Mouse (Mus musculus) CH12.LX (cell line): ENCODE results near the gene Hoxb13. TPM values are rescaled to one million over a fixed set of nuclear protein-coding genes. Genes with fewer than 3 reads are reported as not detected.

Source experiments
- DNase-seq: peaks from one replicate; pipeline ENCODE4 v3.0.0-alpha.2; 2013; ENCODE audit errors: extremely low read depth
- H3K27ac ChIP-seq: 2 replicates; pipeline ENCODE4 v1.5.1; 2012; ENCODE audit warnings: low read depth, mild to moderate bottlenecking, control low read depth, moderate library complexity; ENCODE audit not compliant: insufficient read depth
- H3K27me3 ChIP-seq: replicated peaks from 2 replicates; pipeline ENCODE3; 2012; ENCODE audit warnings: inconsistent platforms
- H3K36me3 ChIP-seq, 2 experiments: replicated peaks in 1 of 2; 2 replicates each; pipeline versions ENCODE3 to v1.6.1; 2012; ENCODE audit warnings: inconsistent platforms in 1 of 2, low read length in 1 of 2, mild to moderate bottlenecking in 1 of 2, mixed read lengths in 1 of 2, moderate library complexity in 1 of 2; ENCODE audit not compliant: control insufficient read depth in 1 of 2, insufficient read depth in 1 of 2
- H3K4me1 ChIP-seq, 2 experiments: 2 replicates each; pipeline ENCODE4 v1.6.1; 2012; ENCODE audit warnings: inconsistent platforms in 1 of 2, moderate library complexity in 1 of 2; ENCODE audit not compliant: insufficient read depth in 2 of 2, control insufficient read depth in 1 of 2
- H3K4me2 ChIP-seq: 2 replicates; pipeline ENCODE4 v1.6.1; 2012; ENCODE audit warnings: low read depth, mild to moderate bottlenecking, control low read depth; ENCODE audit not compliant: poor library complexity, insufficient read depth, severe bottlenecking
- H3K4me3 ChIP-seq, 3 experiments: fragments of 150-350 bp in 1 of 3; sonication (generic) in 1 of 3; replicated peaks in 1 of 3; 2 replicates each; pipeline versions ENCODE3 to v1.5.1; 2011 to 2012; ENCODE audit warnings: low read depth in 2 of 3, low read length in 2 of 3, mild to moderate bottlenecking in 2 of 3, moderate library complexity in 2 of 3, control low read depth in 1 of 3, improper control_type of control experiment in 1 of 3, inconsistent platforms in 1 of 3, mixed read lengths in 1 of 3; ENCODE audit not compliant: poor library complexity in 1 of 3
- H3K79me2 ChIP-seq: replicated peaks from 2 replicates; pipeline ENCODE4 v1.6.1; 2012; ENCODE audit warnings: mild to moderate bottlenecking, moderate library complexity; ENCODE audit not compliant: control insufficient read depth, poor library complexity, insufficient read depth, severe bottlenecking; ENCODE audit errors: extremely low read depth
- H3K9ac ChIP-seq: 2 replicates; pipeline ENCODE4 v1.6.1; 2012; ENCODE audit warnings: low read depth, mild to moderate bottlenecking, control low read depth, moderate library complexity; ENCODE audit not compliant: insufficient read depth
- H3K9me3 ChIP-seq: replicated peaks from 2 replicates; pipeline ENCODE3; 2012; ENCODE audit warnings: low read length, inconsistent platforms, mixed read lengths
- CHD1 ChIP-seq: IDR thresholded peaks from 2 replicates; pipeline ENCODE4 v1.6.1; 2012; ENCODE audit warnings: low read depth, low read length, improper control_type of control experiment, inconsistent platforms
- E2F4 ChIP-seq: IDR thresholded peaks from 2 replicates; pipeline ENCODE4 v1.6.1; 2011; ENCODE audit warnings: low read depth, low read length, improper control_type of control experiment; ENCODE audit not compliant: insufficient replicate concordance
- GABPA ChIP-seq: IDR thresholded peaks from 2 replicates; pipeline ENCODE4 v1.6.1; 2012; ENCODE audit warnings: low read depth, low read length, improper control_type of control experiment, inconsistent platforms; ENCODE audit not compliant: insufficient replicate concordance
- HCFC1 ChIP-seq: IDR thresholded peaks from 2 replicates; pipeline ENCODE4 v1.6.1; 2012; ENCODE audit warnings: low read depth, mild to moderate bottlenecking, inconsistent platforms, low read length, improper control_type of control experiment
- IRF4 ChIP-seq: IDR thresholded peaks from 2 replicates; pipeline ENCODE4 v1.6.1; 2014; ENCODE audit warnings: low read depth, mild to moderate bottlenecking, inconsistent platforms, low read length, improper control_type of control experiment
- JUN ChIP-seq: IDR thresholded peaks from 2 replicates; pipeline ENCODE4 v1.6.1; 2011; ENCODE audit warnings: low read depth, mild to moderate bottlenecking, low read length, improper control_type of control experiment, moderate library complexity; ENCODE audit not compliant: insufficient read depth
- MEF2A ChIP-seq: IDR thresholded peaks from 2 replicates; pipeline ENCODE4 v1.6.1; 2014; ENCODE audit warnings: low read depth, mild to moderate bottlenecking, inconsistent platforms, low read length, improper control_type of control experiment, borderline replicate concordance
- MYC ChIP-seq: IDR thresholded peaks from 2 replicates; pipeline ENCODE4 v1.6.1; 2011; ENCODE audit warnings: low read depth, mild to moderate bottlenecking, improper control_type of control experiment, low read length
- NELFE ChIP-seq: IDR thresholded peaks from 2 replicates; pipeline ENCODE4 v1.6.1; 2011; ENCODE audit warnings: low read depth, low read length, improper control_type of control experiment
- NRF1 ChIP-seq: IDR thresholded peaks from 2 replicates; pipeline ENCODE4 v1.6.1; 2014; ENCODE audit warnings: low read depth, mild to moderate bottlenecking, inconsistent platforms, low read length, improper control_type of control experiment, moderate library complexity
- PAX5 ChIP-seq: IDR thresholded peaks from 2 replicates; pipeline ENCODE4 v1.6.1; 2012; ENCODE audit warnings: low read length, inconsistent platforms, mixed read lengths
- POLR2A ChIP-seq: IDR thresholded peaks from 2 replicates; pipeline ENCODE4 v1.6.1; 2011; ENCODE audit warnings: low read depth, mild to moderate bottlenecking, improper control_type of control experiment, low read length
- POLR2AphosphoS2 ChIP-seq: IDR thresholded peaks from 2 replicates; pipeline ENCODE4 v1.6.1; 2011; ENCODE audit warnings: low read depth, low read length, improper control_type of control experiment
- RAD21 ChIP-seq: IDR thresholded peaks from 2 replicates; pipeline ENCODE4 v1.6.1; 2011; ENCODE audit warnings: low read depth, mild to moderate bottlenecking, low read length, improper control_type of control experiment, moderate library complexity
- SIN3A ChIP-seq: IDR thresholded peaks from 2 replicates; pipeline ENCODE4 v1.6.1; 2012; ENCODE audit warnings: low read length, improper control_type of control experiment, inconsistent platforms
- TBP ChIP-seq: conservative IDR thresholded peaks from 2 replicates; pipeline ENCODE4 v1.6.1; 2011; ENCODE audit warnings: low read depth, low read length, improper control_type of control experiment
- TCF12 ChIP-seq: IDR thresholded peaks from 2 replicates; pipeline ENCODE4 v1.6.1; 2014; ENCODE audit warnings: low read depth, mild to moderate bottlenecking, inconsistent platforms, low read length, improper control_type of control experiment
- ZMIZ1 ChIP-seq: IDR thresholded peaks from 2 replicates; pipeline ENCODE4 v1.6.1; 2012; ENCODE audit warnings: low read depth, mild to moderate bottlenecking, inconsistent platforms, low read length, improper control_type of control experiment
- ZNF384 ChIP-seq: IDR thresholded peaks from 2 replicates; pipeline ENCODE4 v1.6.1; 2012; ENCODE audit warnings: low read depth, low read length, improper control_type of control experiment, inconsistent platforms
- dilution Hi-C: fragments of 300-500 bp; cut with MboI; formaldehyde crosslinking; loops from 2 replicates; pipeline ENCODE4 v1.14.3; 2020; ENCODE audit warnings: low sequenced_read_pairs; ENCODE audit not compliant: extremely low pct_unique_long_range_greater_than_20kb, extremely low pct_ligation_motif_present
- in situ Hi-C: fragments of 300-500 bp; cut with MboI; formaldehyde crosslinking; loops from 3 replicates; pipeline ENCODE4 v1.14.3; 2019; ENCODE audit warnings: low sequenced_read_pairs, low pct_ligation_motif_present, low pct_unique_long_range_greater_than_20kb, mixed read lengths
- polyA plus RNA-seq: library from polyadenylated mRNA; unstranded; fragments of >175 nt; gene quantifications from 2 replicates; pipeline ENCODE4 v1.2.1, GENCODE M21; 2012; ENCODE audit warnings: low read depth; ENCODE audit not compliant: insufficient read length
- total RNA-seq, 2 experiments: library from RNA; depleted of rRNA; stranded (reverse); fragments of 300-350 nt in 1 of 2; fragments of >200 nt in 1 of 2; gene quantifications; 2 replicates each; pipeline ENCODE4 v1.2.3; 2012 to 2014

Hoxb13 gene
- total and polyA plus RNA-seq, 3 experiments, result 0.08 TPM; not detected in 2

DNA sequence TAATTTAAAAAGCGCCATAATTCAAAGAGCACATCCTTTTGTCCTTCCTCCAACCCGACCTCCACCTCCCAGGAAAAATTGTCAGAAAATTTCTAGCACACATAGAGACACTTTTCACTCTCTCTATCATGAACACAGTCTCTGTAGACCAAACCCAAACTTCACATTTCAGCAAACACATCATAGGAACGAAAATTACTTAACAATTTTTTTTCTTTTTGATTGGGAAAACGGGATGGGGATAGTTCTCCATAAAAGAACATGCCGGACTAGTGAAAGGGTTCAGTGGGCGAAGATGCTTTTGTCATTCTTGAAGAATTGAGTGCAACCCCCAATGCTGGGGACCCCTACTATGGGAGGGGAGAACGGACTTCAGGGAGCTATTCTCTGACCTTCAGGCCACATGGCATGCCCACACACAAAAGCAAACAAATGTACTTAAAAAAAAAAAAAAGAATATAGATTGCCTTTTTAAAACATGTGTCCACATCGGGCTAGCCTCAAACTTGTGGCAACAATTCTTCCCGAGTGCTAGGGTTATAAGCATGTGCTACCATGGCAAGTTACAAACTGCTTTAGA lies 18.1 kb upstream of the Hoxb13 start:
- Histone ChIP-seq H3K4me2 (no peak overlapping the region), H3K79me2 (no peaks in the 10 kb centered on the region), H3K9me3 (no peaks in the 10 kb centered on the region), H3K27me3 (peaks cover 85% of the 10 kb centered on the region), H3K36me3 (no peaks in the 10 kb centered on the region), H3K4me1 (peaks cover 3 to 17% of the 10 kb centered on the region in 2 experiments), H3K9ac (no peak overlapping the region), H3K4me3 (no peak overlapping the region), H3K27ac (no peak overlapping the region)
- dilution Hi-C loops, result no loop called here
- DNase-seq, result no peak
- in situ Hi-C loops, result no loop called here
- TF ChIP-seq ZMIZ1, result no peak
- TF ChIP-seq CHD1, result no peak
- no peak for TF ChIP-seq ZNF384
- TF ChIP-seq IRF4, result no peak
- TF ChIP-seq TBP, result no peak
- no peak for TF ChIP-seq HCFC1
- TF ChIP-seq E2F4, result no peak
- no peak for TF ChIP-seq POLR2AphosphoS2
- TF ChIP-seq RAD21, result no peak
- TF ChIP-seq MYC, result no peak
- TF ChIP-seq GABPA, result no peak
- TF ChIP-seq TCF12, result no peak
- TF ChIP-seq POLR2A, result no peak
- no peak for TF ChIP-seq JUN
- no peak for TF ChIP-seq SIN3A
- no peak for TF ChIP-seq PAX5
- no peak for TF ChIP-seq NELFE
- no peak for TF ChIP-seq MEF2A

DNA sequence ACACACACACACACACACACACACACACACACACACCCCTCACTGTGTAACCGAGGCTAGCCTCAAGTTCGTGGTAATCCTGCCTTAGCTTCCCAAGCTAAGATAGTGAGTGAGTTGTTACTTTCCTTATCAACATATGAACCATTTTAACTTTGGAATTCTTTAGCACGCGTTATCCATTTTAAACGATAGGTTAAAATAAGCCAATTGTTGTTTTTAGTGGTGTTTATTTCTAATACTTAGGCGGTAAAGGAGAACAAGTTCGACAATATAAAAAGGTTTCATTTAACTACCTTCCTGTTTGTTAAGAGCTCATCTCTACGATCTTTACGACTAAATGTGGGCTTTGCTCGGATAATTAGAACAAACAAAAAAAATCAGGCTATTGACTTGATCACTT lies 17.3 kb upstream of the Hoxb13 start:
- H3K9me3 ChIP-seq, result no peaks in the 10 kb centered on the region

More for the DNA sequence above, 17.3 kb upstream of the Hoxb13 start:
- TF ChIP-seq ZNF384 (no peak), CHD1 (no peak), NELFE (no peak), NRF1 (no peak)
- TF ChIP-seq, all 38 proteins: peak for 0
- Histone ChIP-seq H3K27ac (no peak overlapping the region), H3K4me2 (no peak overlapping the region), H3K36me3 (no peaks in the 10 kb centered on the region), H3K27me3 (peaks cover 86% of the 10 kb centered on the region), H3K4me3 (no peak overlapping the region), H3K9ac (no peak overlapping the region), H3K79me2 (no peaks in the 10 kb centered on the region), H3K4me1 (peaks cover 3 to 17% of the 10 kb centered on the region in 2 experiments)
- dilution Hi-C loops, result no loop called here
- in situ Hi-C loops, result no loop called here
- DNase-seq, result no peak
